Mouse (Mus musculus): ENCODE results near the gene Mettl24.

DNA sequence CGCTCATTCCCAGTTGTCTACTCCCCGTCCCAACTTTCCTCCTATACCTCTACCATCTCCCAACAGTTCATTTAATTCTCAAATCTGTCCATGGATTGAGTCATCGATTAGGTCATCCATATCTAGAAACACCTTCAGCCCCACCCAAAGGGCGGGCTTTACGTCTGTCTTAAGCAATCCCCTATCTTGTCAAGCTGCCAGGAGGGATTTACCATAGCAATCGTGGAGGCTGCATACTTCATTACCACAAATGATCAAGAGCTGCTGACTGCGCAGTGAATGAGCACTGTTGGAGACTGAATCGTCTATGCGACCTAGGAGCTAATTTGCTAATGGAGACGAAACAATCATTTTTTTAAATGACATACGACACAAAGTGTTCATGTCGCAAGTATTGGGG, 34.3 kb upstream of the Mettl24 start:
- TF ChIP-seq GATA1 (IDR thresholded peaks at IDR 0.05; ENCODE audit: borderline replicate concordance, low read length) (no peak), FLI1 (IDR thresholded peaks at IDR 0.05; ENCODE audit: low read length) (no peak)
